Mouse (Mus musculus) CD4-positive, CD25-positive, alpha-beta regulatory T cell, adult 9 weeks (primary cell): ENCODE measurements around the gene Slco4a1. TPM values are rescaled to one million over a fixed set of nuclear protein-coding genes. Genes with fewer than 3 reads are reported as not detected.

Experiments used
- polyA plus RNA-seq: library from polyadenylated mRNA; unstranded; fragments of 100-300 nt; shearing (Covaris generic); gene quantifications from one replicate; pipeline ENCODE4 v1.2.1, GENCODE M21; 2017

Gene Slco4a1
- polyA plus RNA-seq: 1.7 TPM

GRCm38 (mm10) chr2:180455723-180456698 is at the start of gene Slco4a1:
TSS of gene Slco4a1 (plus strand) at chr2:180456245.

GRCm38 (mm10) chr2:180499741-180500140 is 43.7 kb downstream of the Slco4a1 start, which contains the start of gene Ntsr1:
TSS of gene Ntsr1 (plus strand) at chr2:180499976.

Other genes starting within 250 kb of the Slco4a1 start
- gene Lama5, start 230.4 kb upstream of the Slco4a1 start, polyA plus RNA-seq: 0.47 TPM
- gene Rps21, start 198.9 kb upstream of the Slco4a1 start, polyA plus RNA-seq: 936 TPM
- gene Cables2, start 182.7 kb upstream of the Slco4a1 start, polyA plus RNA-seq: 1.7 TPM
- 0.24 TPM for gene Rbbp8nl, start 166.4 kb upstream of the Slco4a1 start, polyA plus RNA-seq
- gene Gata5, start 121.5 kb upstream of the Slco4a1 start, polyA plus RNA-seq: not detected
- not detected for gene Ntsr1, start 43.7 kb downstream of the Slco4a1 start, polyA plus RNA-seq
- gene Mrgbp, start 125.1 kb downstream of the Slco4a1 start, polyA plus RNA-seq: 42.1 TPM
- gene Ogfr, start 133.0 kb downstream of the Slco4a1 start, polyA plus RNA-seq: 91.9 TPM
- gene Col9a3, start 141.5 kb downstream of the Slco4a1 start, polyA plus RNA-seq: 2.9 TPM
- gene Tcfl5, start 186.5 kb downstream of the Slco4a1 start, polyA plus RNA-seq: not detected